Mouse (Mus musculus) cortical plate, adult 2 months (tissue): ENCODE measurements around the gene Slc25a30. TPM values are rescaled to one million over a fixed set of nuclear protein-coding genes. Genes with fewer than 3 reads are reported as not detected.

Experiments
- H3K27ac ChIP-seq: fragments of 200-500 bp; 2 replicates; pipeline ENCODE4 v1.5.1; 2012; ENCODE audit warnings: low read length, control low read depth, inconsistent platforms; ENCODE audit not compliant: insufficient read depth
- H3K4me1 ChIP-seq: fragments of 200-500 bp; 2 replicates; pipeline ENCODE4 v1.6.1; 2011; ENCODE audit warnings: low read length; ENCODE audit not compliant: control insufficient read depth, insufficient read depth
- H3K4me3 ChIP-seq: fragments of 200-500 bp; 2 replicates; pipeline ENCODE4 v1.5.1; 2011; ENCODE audit warnings: mild to moderate bottlenecking, low read length, control low read depth; ENCODE audit not compliant: insufficient read depth
- CTCF ChIP-seq: fragments of 200-500 bp; IDR thresholded peaks from 2 replicates; pipeline ENCODE4 v1.5.1; 2011; ENCODE audit warnings: mild to moderate bottlenecking, control low read depth, low read length; ENCODE audit not compliant: insufficient read depth; ENCODE audit errors: extremely low read depth
- POLR2A ChIP-seq: fragments of 200-500 bp; IDR thresholded peaks from 2 replicates; pipeline ENCODE4 v1.6.1; 2011; ENCODE audit warnings: mild to moderate bottlenecking, low read length, control low read depth; ENCODE audit not compliant: insufficient read depth; ENCODE audit errors: extremely low read depth
- polyA plus RNA-seq: library from polyadenylated mRNA; depleted of rRNA; stranded (reverse); fragments of >200 nt; gene quantifications from 2 replicates; pipeline ENCODE4 v1.2.3, GENCODE M21; 2012; rRNA removed

Gene Slc25a30
- polyA plus RNA-seq, 1 experiment, result 9.3 TPM

GRCm38 (mm10) chr14:75728111-75728510, 58.7 kb downstream of the Slc25a30 start:
- TF ChIP-seq POLR2A, result no peak
- TF ChIP-seq CTCF, result no peak
- Histone ChIP-seq H3K27ac (no peak overlapping the region), H3K4me1 (no peaks in the 10 kb centered on the region), H3K4me3 (no peak overlapping the region)

GRCm38 (mm10) chr14:75727046-75727445, 59.8 kb downstream of the Slc25a30 start:
- TF ChIP-seq POLR2A, result no peak
- TF ChIP-seq CTCF, result peak; percentile 49
- Histone ChIP-seq H3K4me1 (no peaks in the 10 kb centered on the region), H3K4me3 (no peak overlapping the region), H3K27ac (no peak overlapping the region)

GRCm38 (mm10) chr14:75722816-75723215, 64.0 kb downstream of the Slc25a30 start:
- H3K27ac ChIP-seq, result no peak overlapping the region
- no peaks in the 10 kb centered on the region for H3K4me1 ChIP-seq
- no peak for TF ChIP-seq POLR2A
- TF ChIP-seq CTCF, result no peak
- no peak overlapping the region for H3K4me3 ChIP-seq

- Histone ChIP-seq H3K4me1 (no peaks in the 10 kb centered on the region), H3K27ac (no peak overlapping the region), H3K4me3 (no peak overlapping the region)
- TF ChIP-seq CTCF (peak; percentile 82), POLR2A (no peak)
Observed at GRCm38 (mm10) chr14:75721977-75722563, 64.8 kb downstream of the Slc25a30 start.

DNA sequence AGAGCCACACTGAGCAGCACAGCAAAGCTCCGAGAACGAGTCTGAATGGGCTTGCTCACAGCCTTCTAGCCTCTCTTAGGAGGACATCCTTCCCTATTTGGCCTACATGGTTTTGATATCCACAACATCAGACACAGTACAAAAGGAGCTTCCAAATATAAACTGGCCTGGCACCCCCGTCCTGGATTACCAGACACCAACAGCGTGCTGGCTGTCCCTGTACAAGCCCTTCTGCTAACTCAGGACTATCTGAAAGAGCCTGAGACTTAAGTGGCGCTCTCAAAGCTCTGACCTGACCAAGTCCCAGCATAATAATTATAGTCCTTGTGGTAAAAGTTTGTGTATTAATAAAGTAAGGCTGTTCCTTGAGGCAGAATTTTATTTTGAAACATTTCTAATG, 66.7 kb downstream of the Slc25a30 start:
- Histone ChIP-seq H3K4me3 (no peak overlapping the region), H3K27ac (no peak overlapping the region), H3K4me1 (no peaks in the 10 kb centered on the region)
- TF ChIP-seq POLR2A, result no peak
- no peak for TF ChIP-seq CTCF

DNA sequence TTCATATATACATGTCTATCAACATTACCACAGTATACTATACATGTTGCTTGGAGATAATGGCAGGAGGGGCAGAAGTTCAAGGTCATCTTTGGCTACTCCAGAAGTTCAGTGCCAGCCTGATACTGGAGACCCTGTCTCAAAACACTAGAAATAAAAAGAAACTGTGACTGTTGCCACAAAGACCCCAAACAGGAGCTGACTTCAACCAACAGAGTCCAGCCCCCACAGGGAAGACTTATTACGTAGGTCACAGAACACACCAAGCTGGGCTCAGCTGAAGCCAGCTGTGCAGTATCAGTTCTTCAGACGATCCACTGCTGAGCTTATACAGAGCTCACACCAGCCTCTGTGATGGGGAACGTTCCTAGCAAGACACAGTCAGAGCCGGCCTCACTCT, 70.4 kb downstream of the Slc25a30 start:
- H3K4me3 ChIP-seq, result no peak overlapping the region
- H3K4me1 ChIP-seq, result no peaks in the 10 kb centered on the region
- no peak overlapping the region for H3K27ac ChIP-seq
- TF ChIP-seq CTCF, result no peak
- TF ChIP-seq POLR2A, result no peak

DNA sequence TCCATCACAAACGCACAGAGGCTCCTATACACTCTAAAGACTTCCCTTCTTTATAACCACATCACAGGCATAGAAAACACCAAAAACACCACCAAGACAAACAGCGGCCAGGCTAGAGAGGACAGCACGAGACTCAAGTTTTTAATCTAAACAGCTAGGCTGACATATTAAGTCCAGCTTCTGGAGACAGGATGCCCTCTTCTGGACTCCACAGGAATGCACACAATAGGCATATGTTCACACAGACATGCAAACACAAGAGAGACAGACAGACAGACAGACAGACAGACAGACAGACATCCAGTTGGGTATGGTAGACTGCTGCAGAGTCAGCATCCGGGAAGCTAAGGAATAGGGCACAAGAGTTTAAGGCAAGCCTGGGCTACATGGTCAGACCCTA, 73.2 kb downstream of the Slc25a30 start:
- Histone ChIP-seq H3K27ac (no peak overlapping the region), H3K4me1 (no peaks in the 10 kb centered on the region), H3K4me3 (no peak overlapping the region)
- no peak for TF ChIP-seq POLR2A
- TF ChIP-seq CTCF, result peak; percentile 37; the same call in 1 of the 2 replicates

DNA sequence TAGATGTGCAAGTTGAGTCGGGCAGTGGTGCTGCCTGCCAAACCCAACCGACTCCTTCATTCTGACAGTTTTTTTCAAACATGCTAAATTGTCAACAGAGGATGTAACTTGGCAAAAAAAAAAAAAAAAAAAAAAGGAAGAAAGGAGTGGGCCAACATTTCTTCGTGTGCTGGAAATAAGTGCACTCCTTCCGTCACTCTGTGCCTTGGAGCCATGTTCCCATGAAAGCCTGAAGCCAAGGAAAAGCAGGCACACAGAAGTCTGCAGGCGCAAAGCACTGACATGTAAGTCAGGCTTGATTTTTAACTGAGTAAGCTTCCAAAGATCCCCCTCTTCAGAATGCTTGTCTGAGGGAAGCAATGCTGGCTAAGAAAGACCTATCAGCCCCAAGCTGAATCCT, 74.2 kb downstream of the Slc25a30 start:
- TF ChIP-seq CTCF, result no peak
- TF ChIP-seq POLR2A, result no peak
- Histone ChIP-seq H3K27ac (no peak overlapping the region), H3K4me1 (no peaks in the 10 kb centered on the region), H3K4me3 (no peak overlapping the region)

DNA sequence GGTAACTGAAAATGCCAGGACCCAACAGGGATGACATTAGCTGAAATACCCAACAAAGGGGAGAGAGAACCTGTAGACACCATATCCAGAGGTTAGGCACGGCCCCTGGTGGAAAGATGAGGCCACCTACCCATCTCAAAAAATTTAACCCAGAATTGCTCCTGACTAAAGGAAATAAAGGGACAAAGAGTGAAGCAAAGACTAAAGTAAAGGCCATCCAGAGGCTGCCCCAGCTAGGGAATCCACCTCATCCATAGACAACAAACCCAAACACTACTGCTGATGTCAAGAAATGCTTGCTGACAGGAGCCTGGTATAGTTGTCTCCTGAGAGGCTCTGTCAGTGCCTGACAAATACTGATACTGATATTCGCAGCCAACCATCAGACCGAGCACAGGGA, 75.1 kb downstream of the Slc25a30 start:
- Histone ChIP-seq H3K4me3 (no peak overlapping the region), H3K4me1 (no peaks in the 10 kb centered on the region), H3K27ac (no peak overlapping the region)
- TF ChIP-seq POLR2A (no peak), CTCF (no peak)

Other genes with a start within 250 kb of the Slc25a30 start
- gene Spert, start 193.9 kb downstream of the Slc25a30 start, polyA plus RNA-seq, result not detected in 2 replicates
- gene Erich6b, start 144.8 kb downstream of the Slc25a30 start, polyA plus RNA-seq, result not detected in 2 replicates
- gene Cog3, start 32.5 kb downstream of the Slc25a30 start, polyA plus RNA-seq, result 24.3 and 24.4 TPM in 2 replicates
- gene Tpt1, start 58.1 kb upstream of the Slc25a30 start, polyA plus RNA-seq, result 840 and 847 TPM in 2 replicates
- 8.8 and 11.9 TPM in 2 replicates for gene Kctd4, start 168.0 kb upstream of the Slc25a30 start, polyA plus RNA-seq
- gene Gtf2f2, start 223.8 kb upstream of the Slc25a30 start, polyA plus RNA-seq, result 13.3 and 13.8 TPM in 2 replicates